Mouse (Mus musculus) neural tube, embryonic 15.5 days (tissue): ENCODE measurements at regions not wholly inside any gene's neighbourhood (a gene's known extent, or its start where the extent isn't known, plus 50 kb on each side); places are given as distances from the start of the nearest gene placed in this dataset.
"Not testable (repeated sequence)": the region's sequence is repeated elsewhere in the genome, so short reads cannot be mapped to it uniquely, and the experiment has no call there.

ENCODE experiments used
- ATAC-seq: fragments of 200-750 bp; cut with Nextera tagmentation; 2 replicates; pipeline ENCODE4 v1.8.0; 2017; ENCODE audit warnings: mild to moderate bottlenecking, moderate TSS enrichment, moderate library complexity; ENCODE audit not compliant: low FRiP score
- H3K27ac ChIP-seq: fragments of 300-500 bp; sonication (generic); replicated peaks from 2 replicates; pipeline ENCODE4 v1.5.1; 2015; ENCODE audit warnings: mild to moderate bottlenecking, inconsistent platforms
- H3K27me3 ChIP-seq: fragments of 300-500 bp; sonication (generic); replicated peaks from 2 replicates; pipeline ENCODE4 v1.6.1; 2015; ENCODE audit warnings: inconsistent platforms
- H3K36me3 ChIP-seq: fragments of 300-500 bp; sonication (generic); 2 replicates; pipeline ENCODE4 v1.6.1; 2015; ENCODE audit warnings: inconsistent platforms
- H3K4me1 ChIP-seq: fragments of 300-500 bp; sonication (generic); 2 replicates; pipeline ENCODE4 v1.6.1; 2015; ENCODE audit warnings: inconsistent platforms
- H3K4me2 ChIP-seq: fragments of 300-500 bp; sonication (generic); 2 replicates; pipeline ENCODE4 v1.6.1; 2015; ENCODE audit warnings: inconsistent platforms, mild to moderate bottlenecking, moderate library complexity
- H3K4me3 ChIP-seq: fragments of 300-500 bp; sonication (generic); replicated peaks from 2 replicates; pipeline ENCODE4 v1.5.1; 2015; ENCODE audit warnings: mild to moderate bottlenecking, inconsistent platforms
- H3K9ac ChIP-seq: fragments of 300-500 bp; sonication (generic); replicated peaks from 2 replicates; pipeline ENCODE4 v1.6.1; 2015; ENCODE audit warnings: mild to moderate bottlenecking, inconsistent platforms
- H3K9me3 ChIP-seq: fragments of 300-500 bp; sonication (generic); replicated peaks from 2 replicates; pipeline ENCODE4 v1.6.1; 2016; ENCODE audit warnings: inconsistent platforms
- WGBS: fragments of 180-500 bp; shearing (Covaris S2); methylation state at CpG from one replicate; pipeline ENCODE4 v1.1.7; 2015; ENCODE audit warnings: mixed read lengths; 5-methylcytosine and 5-hydroxymethylcytosine counted together

DNA sequence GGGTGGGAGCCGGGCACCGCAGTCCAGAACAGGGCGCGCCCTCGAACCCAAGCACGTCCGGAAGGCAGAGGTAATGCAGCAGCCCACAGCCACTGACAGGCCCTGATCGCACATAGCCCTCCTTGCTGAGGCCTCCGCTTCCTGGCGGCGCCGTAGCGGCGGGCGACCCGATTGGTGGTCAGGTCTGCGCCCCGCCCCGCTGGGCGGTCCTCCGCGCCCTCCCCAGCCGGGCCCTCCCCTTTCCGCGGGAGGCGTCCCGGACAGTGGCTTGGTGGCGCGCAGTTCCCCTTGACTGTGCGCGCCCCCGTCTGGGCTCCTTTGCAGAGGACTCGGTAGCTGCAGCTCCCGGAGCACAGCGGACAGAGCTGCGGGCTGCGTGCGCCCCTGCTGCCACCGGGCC is 375.5 kb upstream of the Asap2 start:
- H3K4me1 ChIP-seq, H3K9ac ChIP-seq, H3K27me3 ChIP-seq, ATAC-seq, H3K9me3 ChIP-seq, H3K27ac ChIP-seq, H3K36me3 ChIP-seq: not testable (repeated sequence)
- WGBS, result 2% methylated on average over 19 of the region's 39 CpGs
- Histone ChIP-seq H3K4me3 (peak overlapping the region; percentile 41), H3K4me2 (peak overlapping the region; percentile 22; the same call in 1 of the 2 replicates)
